Mouse (Mus musculus) liver, embryonic 16.5 days (tissue): Measurements from ENCODE around the gene Trim38. TPM values are rescaled to one million over a fixed set of nuclear protein-coding genes. Genes with fewer than 3 reads are reported as not detected.
"Not testable (repeated sequence)": the region's sequence is repeated elsewhere in the genome, so short reads cannot be mapped to it uniquely, and the experiment has no call there.

Experiments used
- ATAC-seq: fragments of 200-750 bp; cut with Nextera tagmentation; 2 replicates; pipeline ENCODE4 v1.8.0; 2017; ENCODE audit warnings: low read depth, mild to moderate bottlenecking, moderate number of reproducible peaks, moderate library complexity
- H3K27ac ChIP-seq: fragments of 300-500 bp; sonication (generic); 2 replicates; pipeline ENCODE4 v1.5.1; 2014; ENCODE audit warnings: mild to moderate bottlenecking, low read length
- H3K27me3 ChIP-seq: fragments of 300-500 bp; sonication (generic); 2 replicates; pipeline ENCODE4 v1.6.1; 2014; ENCODE audit warnings: low read depth, low read length, mixed read lengths; ENCODE audit not compliant: control insufficient read depth, insufficient read depth
- H3K36me3 ChIP-seq: fragments of 300-500 bp; sonication (generic); 2 replicates; pipeline ENCODE4 v1.6.1; 2014; ENCODE audit warnings: mild to moderate bottlenecking; ENCODE audit not compliant: control insufficient read depth, insufficient read depth
- H3K4me1 ChIP-seq: fragments of 300-500 bp; sonication (generic); 2 replicates; pipeline ENCODE4 v1.6.1; 2014; ENCODE audit warnings: low read depth, low read length, mixed read lengths; ENCODE audit not compliant: control insufficient read depth
- H3K4me2 ChIP-seq: fragments of 300-500 bp; sonication (generic); 2 replicates; pipeline ENCODE4 v1.6.1; 2014; ENCODE audit warnings: low read depth, low read length, mixed read lengths
- H3K4me3 ChIP-seq: fragments of 300-500 bp; sonication (generic); 2 replicates; pipeline ENCODE4 v1.5.1; 2014; ENCODE audit warnings: low read depth, mild to moderate bottlenecking, low read length
- H3K9ac ChIP-seq: fragments of 300-500 bp; sonication (generic); 2 replicates; pipeline ENCODE4 v1.6.1; 2014; ENCODE audit warnings: low read depth, low read length
- H3K9me3 ChIP-seq: fragments of 300-500 bp; sonication (generic); replicated peaks from 2 replicates; pipeline ENCODE4 v1.6.1; 2016; ENCODE audit warnings: low read length; ENCODE audit not compliant: control insufficient read depth
- WGBS: fragments of 180-500 bp; shearing (Covaris S2); extraction: QIAGEN DNeasy Blood & Tissue Kit; methylation state at CpG from one replicate; pipeline ENCODE4 v1.1.7; 2014; ENCODE audit not compliant: insufficient replicate concordance; 5-methylcytosine and 5-hydroxymethylcytosine counted together
- polyA plus RNA-seq: library from polyadenylated mRNA; unstranded; fragments of >200 nt; fragmentation: Nextera tagmentation; extraction: Ambion mirVana; gene quantifications from 2 replicates; pipeline ENCODE4 v1.2.1, GENCODE M21; 2015

Gene Trim38
- polyA plus RNA-seq, 1 experiment from 2014 or later, result not detected

DNA sequence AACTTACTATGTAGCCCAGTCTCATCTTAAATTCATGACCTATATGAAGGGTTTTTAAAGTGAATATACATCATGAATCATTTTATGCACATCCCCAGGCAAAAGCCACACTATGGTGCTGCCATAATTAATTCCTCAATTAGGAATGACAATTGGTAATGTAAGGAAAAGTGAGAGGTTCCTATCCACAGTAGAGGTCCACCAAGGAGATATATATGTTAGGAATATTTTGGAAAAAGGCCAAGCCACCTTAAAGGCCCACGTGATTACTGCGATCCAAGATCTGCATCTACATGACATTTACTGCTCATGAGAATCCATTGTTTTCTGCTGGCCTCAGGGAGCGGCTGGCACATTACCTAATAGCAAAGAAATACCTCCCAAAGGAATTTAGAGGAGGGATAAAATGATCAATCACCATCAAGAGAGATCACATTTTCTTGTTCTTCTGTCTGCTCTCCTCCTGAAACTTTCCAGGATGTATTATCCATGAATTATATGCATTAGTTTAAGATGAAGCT lies 10.4 kb upstream of the Trim38 start:
- peak overlapping the region; percentile 86 for H3K4me2 ChIP-seq
- H3K27me3 ChIP-seq, result no peaks in the 10 kb centered on the region
- 84% methylated on average over 3 of the region's 3 CpGs for WGBS
- no peak for ATAC-seq
- peak overlapping the region; percentile 26; the same call in 1 of the 2 replicates for H3K9ac ChIP-seq
- no peaks in the 10 kb centered on the region for H3K36me3 ChIP-seq
- peaks cover 38% of the 10 kb centered on the region for H3K4me1 ChIP-seq
- no peak overlapping the region for H3K4me3 ChIP-seq
- peak overlapping the region; percentile 92 for H3K27ac ChIP-seq
- H3K9me3 ChIP-seq, result no peaks in the 10 kb centered on the region

DNA sequence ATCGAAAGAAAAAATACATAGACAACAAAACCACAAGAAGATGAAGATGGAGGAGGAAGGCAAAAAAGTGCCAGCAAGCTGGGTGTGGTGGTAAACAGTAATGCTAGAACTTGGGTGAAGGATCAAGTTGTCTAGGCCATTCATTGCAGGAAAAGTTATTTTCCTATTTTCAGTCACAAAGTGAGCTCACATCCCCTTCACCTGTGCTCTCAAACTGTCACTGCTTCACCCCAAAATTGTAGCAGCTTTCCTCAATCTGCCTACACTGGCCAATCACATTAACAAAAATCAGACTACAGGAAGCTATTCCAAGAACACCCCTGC lies 9.8 kb upstream of the Trim38 start:
- ATAC-seq, result no peak
- WGBS, result 52% methylated on average over 1 of the region's 1 CpGs
- H3K9ac ChIP-seq, result peak overlapping the region; percentile 78
- no peaks in the 10 kb centered on the region for H3K9me3 ChIP-seq
- no peaks in the 10 kb centered on the region for H3K36me3 ChIP-seq
- H3K4me3 ChIP-seq, result peak overlapping the region; percentile 67
- H3K4me2 ChIP-seq, result peak overlapping the region; percentile 86
- no peaks in the 10 kb centered on the region for H3K27me3 ChIP-seq
- H3K27ac ChIP-seq, result peak overlapping the region; percentile 96
- H3K4me1 ChIP-seq, result peaks cover 44% of the 10 kb centered on the region

DNA sequence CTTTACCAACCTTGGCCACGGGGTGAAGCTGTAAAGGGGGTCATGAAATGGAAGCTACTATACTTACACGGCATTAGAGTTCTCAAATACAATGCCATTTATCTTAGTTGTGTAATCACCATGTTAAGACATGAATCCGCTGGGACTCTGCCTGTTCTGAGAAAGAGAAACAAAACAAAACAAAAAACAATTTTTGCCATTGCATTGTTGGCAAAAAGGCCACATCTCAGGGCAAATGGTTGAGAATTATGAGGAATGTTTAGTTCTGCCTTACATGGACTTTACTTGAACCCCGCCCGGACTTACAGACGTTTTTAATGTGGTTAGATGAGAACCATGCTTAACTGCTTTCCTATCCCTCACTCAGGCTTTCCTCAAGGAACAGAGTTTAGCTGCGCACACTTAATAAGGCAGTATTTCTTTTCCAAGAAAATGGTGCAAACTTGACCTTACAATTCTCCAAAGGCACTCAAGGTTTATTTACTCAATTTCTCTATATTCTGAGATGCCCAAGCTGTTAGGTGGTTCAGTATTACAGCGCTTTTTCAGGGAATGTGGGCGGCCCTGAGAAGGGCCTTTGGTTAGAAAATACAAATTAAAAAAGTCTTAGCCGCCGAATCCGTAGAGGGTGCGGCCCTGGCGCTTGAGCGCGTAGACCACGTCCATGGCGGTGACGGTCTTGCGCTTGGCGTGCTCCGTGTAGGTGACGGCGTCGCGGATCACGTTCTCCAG lies 9.3 kb upstream of the Trim38 start:
- H3K27ac ChIP-seq, result peak overlapping the region; percentile 96

DNA sequence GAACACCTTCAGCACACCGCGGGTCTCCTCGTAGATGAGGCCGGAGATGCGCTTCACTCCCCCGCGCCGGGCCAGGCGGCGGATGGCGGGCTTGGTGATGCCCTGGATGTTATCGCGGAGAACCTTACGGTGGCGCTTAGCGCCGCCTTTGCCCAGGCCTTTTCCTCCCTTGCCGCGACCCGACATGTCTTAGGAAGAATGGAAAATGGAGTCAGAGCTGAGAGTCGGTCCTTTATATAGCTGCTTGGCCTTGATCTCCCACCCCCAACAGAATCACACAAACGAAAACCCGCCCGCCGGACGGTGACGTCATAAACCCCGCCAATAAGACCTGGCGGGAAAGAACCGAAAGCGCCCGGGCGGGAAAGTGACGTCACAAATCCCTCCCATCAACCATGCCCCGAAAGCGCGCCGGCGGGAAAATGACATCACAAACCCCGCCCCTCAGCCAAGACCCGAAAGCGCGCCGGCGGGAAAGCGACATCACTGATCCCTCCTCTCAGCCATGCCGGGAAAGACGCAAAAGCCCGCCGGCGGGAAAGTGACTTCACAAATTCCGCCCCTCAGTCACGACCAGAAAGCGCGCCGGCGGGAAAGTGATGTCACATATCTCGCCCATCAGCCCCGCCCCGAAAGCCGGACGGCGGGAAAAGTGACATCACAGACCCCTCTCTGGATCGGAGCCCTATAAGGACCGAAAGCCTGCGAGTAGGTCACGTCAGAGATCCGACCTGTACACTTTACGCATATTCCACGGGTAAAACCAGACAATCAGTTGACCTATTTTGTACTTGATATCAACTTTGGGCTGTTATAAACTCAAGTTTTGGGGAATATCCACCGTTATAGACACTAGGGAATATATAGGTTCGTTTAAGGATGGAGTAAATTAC lies 8.5 kb upstream of the Trim38 start, which contains the start of gene Hist1h4a:
Gene Hist1h4a (minus strand): TSS at position 259 of the 893 bp plus-strand sequence.
- Histone ChIP-seq H3K36me3 (no peaks in the 10 kb centered on the region), H3K9me3 (no peaks in the 10 kb centered on the region), H3K27ac (peak within 1 kb of the TSS; percentile 96), H3K4me2 (peak within 1 kb of the TSS; percentile 86), H3K4me1 (peaks cover 43% of the 10 kb centered on the region), H3K9ac (peak within 1 kb of the TSS; percentile 78), H3K4me3 (peak within 1 kb of the TSS; percentile 67), H3K27me3 (no peaks in the 10 kb centered on the region)
- ATAC-seq, result peak; percentile 57
- WGBS, result under 1% methylated on average over 61 of the region's 72 CpGs

More for the DNA sequence above, 9.3 kb upstream of the Trim38 start:
- H3K4me1 ChIP-seq, result peaks cover 46% of the 10 kb centered on the region
- H3K4me3 ChIP-seq, result peak overlapping the region; percentile 67
- WGBS, result under 1% methylated on average over 19 of the region's 27 CpGs
- no peak for ATAC-seq
- H3K9ac ChIP-seq, result peak overlapping the region; percentile 78
- no peaks in the 10 kb centered on the region for H3K27me3 ChIP-seq
- H3K4me2 ChIP-seq, result peak overlapping the region; percentile 86
- no peaks in the 10 kb centered on the region for H3K36me3 ChIP-seq
- no peaks in the 10 kb centered on the region for H3K9me3 ChIP-seq

DNA sequence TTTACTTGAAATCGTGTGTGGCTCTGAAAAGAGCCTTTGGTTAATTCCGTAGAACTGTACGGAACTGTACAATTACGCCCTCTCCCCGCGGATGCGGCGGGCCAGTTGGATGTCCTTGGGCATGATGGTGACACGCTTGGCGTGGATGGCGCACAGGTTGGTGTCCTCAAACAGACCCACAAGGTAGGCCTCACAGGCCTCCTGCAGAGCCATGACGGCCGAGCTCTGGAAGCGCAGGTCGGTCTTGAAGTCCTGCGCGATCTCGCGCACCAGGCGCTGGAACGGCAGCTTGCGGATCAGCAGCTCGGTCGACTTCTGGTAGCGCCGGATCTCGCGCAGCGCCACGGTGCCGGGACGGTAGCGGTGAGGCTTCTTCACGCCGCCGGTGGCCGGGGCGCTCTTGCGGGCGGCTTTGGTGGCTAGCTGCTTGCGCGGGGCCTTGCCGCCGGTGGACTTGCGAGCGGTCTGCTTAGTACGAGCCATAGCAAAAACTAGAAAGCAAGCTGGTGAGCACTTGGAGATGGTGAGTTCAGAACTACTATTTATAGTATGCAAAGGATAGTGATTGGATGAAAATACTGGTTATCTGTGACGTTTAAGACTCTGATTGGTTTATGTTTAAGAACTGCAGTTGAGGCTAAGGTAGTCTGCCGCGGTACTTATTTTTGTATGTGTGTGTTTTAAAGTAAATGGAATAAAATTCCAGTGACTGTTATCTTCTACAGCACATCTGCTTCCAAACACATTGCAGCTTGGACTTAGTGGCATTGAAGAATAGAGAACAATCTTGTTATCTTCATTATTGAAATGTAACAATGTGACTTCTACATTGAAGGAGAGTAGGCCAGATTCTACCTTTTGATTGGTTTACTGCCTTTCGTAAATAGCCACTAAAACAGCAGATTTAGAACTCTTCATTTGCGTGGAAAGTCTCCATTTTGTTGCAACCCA lies 7.6 kb upstream of the Trim38 start, which contains the start of gene Hist1h3a:
Gene Hist1h3a (minus strand): TSS at position 516 of the 951 bp plus-strand sequence.
- WGBS, result under 1% methylated on average over 27 of the region's 52 CpGs
- peak; percentile 56 for ATAC-seq
- not testable (repeated sequence) for H3K27me3 ChIP-seq, H3K9me3 ChIP-seq, H3K36me3 ChIP-seq
- Histone ChIP-seq H3K27ac (peak within 1 kb of the TSS; percentile 96), H3K9ac (peak within 1 kb of the TSS; percentile 78), H3K4me3 (peak within 1 kb of the TSS; percentile 67), H3K4me1 (peaks cover 46% of the 10 kb centered on the region), H3K4me2 (peak within 1 kb of the TSS; percentile 86)

DNA sequence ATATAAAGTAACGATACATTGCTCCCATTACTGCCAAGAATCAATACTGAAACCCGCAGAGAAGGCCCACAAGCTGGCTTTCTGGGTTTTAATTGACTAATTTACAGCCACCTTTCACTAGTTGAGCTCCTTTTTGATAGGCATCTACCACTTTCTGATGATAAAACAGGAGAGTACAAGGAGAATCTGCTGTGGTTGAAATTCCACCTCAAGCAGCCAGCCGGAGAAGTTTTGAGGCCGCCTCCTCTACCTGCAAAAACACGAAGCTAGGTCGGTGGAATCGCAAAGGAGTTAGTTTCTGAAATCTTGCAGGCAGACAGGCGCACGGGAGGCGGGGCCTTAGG lies 6.5 kb upstream of the Trim38 start:
- WGBS, result 1% methylated on average over 10 of the region's 10 CpGs
- Histone ChIP-seq H3K4me2 (peak overlapping the region; percentile 86), H3K27me3 (no peaks in the 10 kb centered on the region), H3K4me1 (peaks cover 43% of the 10 kb centered on the region), H3K27ac (peak overlapping the region; percentile 96), H3K36me3 (no peaks in the 10 kb centered on the region), H3K9me3 (no peaks in the 10 kb centered on the region), H3K4me3 (peak overlapping the region; percentile 67), H3K9ac (peak overlapping the region; percentile 78)
- ATAC-seq, result no peak

DNA sequence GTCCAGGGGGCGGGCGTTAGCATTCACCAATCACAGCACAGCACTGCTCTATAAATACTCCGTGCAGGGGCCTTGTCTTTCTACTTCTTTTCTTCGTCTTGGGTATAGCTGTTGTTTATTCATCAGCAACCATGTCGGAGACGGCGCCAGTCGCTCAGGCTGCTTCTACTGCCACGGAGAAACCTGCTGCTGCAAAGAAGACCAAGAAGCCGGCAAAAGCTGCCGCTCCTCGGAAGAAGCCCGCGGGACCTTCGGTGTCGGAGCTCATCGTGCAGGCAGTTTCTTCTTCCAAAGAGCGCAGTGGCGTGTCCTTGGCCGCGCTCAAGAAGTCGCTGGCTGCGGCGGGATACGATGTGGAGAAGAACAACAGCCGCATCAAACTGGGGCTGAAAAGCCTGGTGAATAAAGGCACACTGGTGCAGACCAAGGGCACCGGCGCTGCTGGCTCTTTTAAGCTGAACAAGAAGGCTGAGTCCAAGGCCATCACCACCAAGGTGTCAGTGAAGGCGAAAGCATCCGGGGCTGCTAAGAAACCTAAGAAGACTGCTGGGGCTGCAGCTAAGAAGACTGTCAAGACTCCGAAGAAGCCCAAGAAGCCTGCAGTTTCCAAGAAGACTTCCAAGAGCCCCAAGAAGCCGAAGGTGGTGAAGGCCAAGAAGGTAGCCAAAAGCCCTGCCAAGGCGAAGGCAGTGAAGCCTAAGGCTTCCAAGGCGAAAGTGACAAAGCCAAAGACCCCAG lies 6.0 kb upstream of the Trim38 start, which contains the start of gene Hist1h1a:
Gene Hist1h1a (plus strand): TSS at position 81 of the 738 bp plus-strand sequence.
- Histone ChIP-seq H3K4me2 (peak within 1 kb of the TSS; percentile 86), H3K9me3 (no peaks in the 10 kb centered on the region), H3K27me3 (no peaks in the 10 kb centered on the region), H3K36me3 (no peaks in the 10 kb centered on the region), H3K9ac (peak within 1 kb of the TSS; percentile 79), H3K4me1 (peaks cover 42% of the 10 kb centered on the region), H3K27ac (peak within 1 kb of the TSS; percentile 96), H3K4me3 (peak within 1 kb of the TSS; percentile 67)
- peak; percentile 47 for ATAC-seq
- WGBS, result 2% methylated on average over 34 of the region's 34 CpGs
